Mouse (Mus musculus) midbrain, embryonic 13.5 days (tissue): Measurements from ENCODE around the gene Ubr4. TPM values are rescaled to one million over a fixed set of nuclear protein-coding genes. Genes with fewer than 3 reads are reported as not detected.
A peak's percentile ranks its signal among the peaks of the same experiment; 100 is the strongest.

ENCODE experiments used
- ATAC-seq: fragments of 200-750 bp; cut with Nextera tagmentation; 2 replicates; pipeline ENCODE4 v1.8.0; 2017; ENCODE audit warnings: mild to moderate bottlenecking, moderate TSS enrichment, moderate library complexity
- H3K27ac ChIP-seq: fragments of 300-500 bp; sonication (generic); 2 replicates; pipeline ENCODE4 v1.5.1; 2015; ENCODE audit warnings: inconsistent platforms, mild to moderate bottlenecking, moderate library complexity
- H3K27me3 ChIP-seq: fragments of 300-500 bp; sonication (generic); 2 replicates; pipeline ENCODE4 v1.6.1; 2015; ENCODE audit warnings: mild to moderate bottlenecking, inconsistent platforms
- H3K36me3 ChIP-seq: fragments of 300-500 bp; sonication (generic); 2 replicates; pipeline ENCODE4 v1.6.1; 2015; ENCODE audit warnings: mild to moderate bottlenecking, inconsistent platforms
- H3K4me1 ChIP-seq: fragments of 300-500 bp; sonication (generic); replicated peaks from 2 replicates; pipeline ENCODE4 v1.6.1; 2015; ENCODE audit warnings: inconsistent platforms
- H3K4me2 ChIP-seq: fragments of 300-500 bp; sonication (generic); replicated peaks from 2 replicates; pipeline ENCODE4 v1.6.1; 2015; ENCODE audit warnings: moderate library complexity, mild to moderate bottlenecking, inconsistent platforms
- H3K4me3 ChIP-seq: fragments of 300-500 bp; sonication (generic); replicated peaks from 2 replicates; pipeline ENCODE4 v1.5.1; 2015; ENCODE audit warnings: mild to moderate bottlenecking, inconsistent platforms
- H3K9ac ChIP-seq: fragments of 300-500 bp; sonication (generic); replicated peaks from 2 replicates; pipeline ENCODE4 v1.6.1; 2015; ENCODE audit warnings: mild to moderate bottlenecking, inconsistent platforms
- H3K9me3 ChIP-seq: fragments of 300-500 bp; sonication (generic); 2 replicates; pipeline ENCODE4 v1.6.1; 2016; ENCODE audit warnings: mild to moderate bottlenecking, inconsistent platforms
- WGBS: fragments of 180-500 bp; shearing (Covaris S2); methylation state at CpG from one replicate; pipeline ENCODE4 v1.1.7; 2015; 5-methylcytosine and 5-hydroxymethylcytosine counted together
- polyA plus RNA-seq: library from polyadenylated mRNA; unstranded; fragments of >200 nt; fragmentation: Nextera tagmentation; extraction: Ambion mirVana; gene quantifications from 2 replicates; pipeline ENCODE4 v1.2.1, GENCODE M21; 2015

Ubr4 gene
- polyA plus RNA-seq, 1 experiment from 2014 or later: 85.2 TPM

- Histone ChIP-seq H3K27me3 (no peaks in the 10 kb centered on the region), H3K9ac (no peak overlapping the region), H3K4me1 (no peaks in the 10 kb centered on the region), H3K4me3 (no peak overlapping the region), H3K4me2 (no peak overlapping the region), H3K36me3 (peaks cover 98% of the 10 kb centered on the region), H3K27ac (no peak overlapping the region), H3K9me3 (no peaks in the 10 kb centered on the region)
- ATAC-seq: no peak
- 86% methylated on average over 15 of the region's 15 CpGs for WGBS
These were observed 90.3 kb downstream of the Ubr4 start for GRCm38 (mm10) chr4:139442391-139443355.

- H3K9me3 ChIP-seq: no peaks in the 10 kb centered on the region
- no peaks in the 10 kb centered on the region for H3K4me1 ChIP-seq
- H3K9ac ChIP-seq: no peak overlapping the region
- H3K27ac ChIP-seq: no peak overlapping the region
- 94% methylated on average over 10 of the region's 10 CpGs for WGBS
- no peak overlapping the region for H3K4me3 ChIP-seq
- no peaks in the 10 kb centered on the region for H3K27me3 ChIP-seq
- H3K4me2 ChIP-seq: no peak overlapping the region
- no peak for ATAC-seq
- peaks cover 98% of the 10 kb centered on the region for H3K36me3 ChIP-seq
These were observed 91.9 kb downstream of the Ubr4 start for GRCm38 (mm10) chr4:139444315-139444714.

GRCm38 (mm10) chr4:139446176-139446575 lies 93.8 kb downstream of the Ubr4 start:
- WGBS: 78% methylated on average over 2 of the region's 2 CpGs
- Histone ChIP-seq H3K4me3 (no peak overlapping the region), H3K36me3 (peaks cover 98% of the 10 kb centered on the region), H3K27ac (no peak overlapping the region), H3K9me3 (no peaks in the 10 kb centered on the region), H3K4me1 (no peaks in the 10 kb centered on the region), H3K9ac (no peak overlapping the region), H3K27me3 (no peaks in the 10 kb centered on the region), H3K4me2 (no peak overlapping the region)
- no peak for ATAC-seq

DNA sequence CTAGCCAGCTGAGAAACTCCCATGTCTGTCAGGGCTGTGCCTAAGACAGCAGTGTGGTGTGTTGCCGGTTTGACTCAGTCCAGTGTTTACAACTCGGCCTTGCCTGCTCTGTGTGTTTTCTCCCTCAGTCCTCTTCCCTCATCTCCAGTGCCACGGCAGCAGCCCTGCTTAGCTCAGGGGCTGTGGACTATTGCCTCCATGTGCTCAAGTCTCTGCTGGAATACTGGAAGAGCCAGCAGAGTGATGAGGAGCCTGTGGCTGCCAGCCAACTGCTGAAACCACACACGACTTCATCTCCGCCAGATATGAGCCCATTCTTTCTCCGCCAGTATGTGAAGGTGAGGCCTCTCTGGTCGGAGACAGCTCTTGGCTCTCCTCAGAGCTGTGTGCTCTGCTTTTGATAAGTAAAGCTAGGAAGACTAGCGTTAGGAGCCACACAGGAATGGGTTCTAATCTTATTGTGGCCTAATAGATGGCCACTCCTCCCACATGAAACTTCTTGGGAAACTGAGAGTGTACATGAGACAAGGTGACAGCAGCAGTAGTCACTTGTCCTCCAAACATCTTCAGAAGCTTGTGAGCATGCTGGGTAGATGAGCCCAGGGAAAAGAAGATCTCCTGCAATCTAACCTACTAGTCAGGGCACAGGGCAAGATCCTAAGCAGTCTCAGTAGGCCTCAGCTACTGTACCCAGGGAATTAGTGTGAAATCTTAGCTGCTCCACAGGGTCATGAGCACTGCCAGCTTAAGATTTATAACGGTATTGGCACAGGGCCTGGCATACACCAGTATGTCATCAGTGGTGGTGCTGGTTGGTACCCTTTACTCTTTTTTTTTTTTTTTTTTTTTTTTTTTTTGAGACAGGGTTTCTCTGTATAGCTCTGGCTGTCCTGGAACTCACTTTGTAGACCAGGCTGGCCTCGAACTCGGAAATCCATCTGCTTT lies 94.6 kb downstream of the Ubr4 start:
- H3K27ac ChIP-seq: no peak overlapping the region
- peaks cover 98% of the 10 kb centered on the region for H3K36me3 ChIP-seq
- WGBS: 95% methylated on average over 11 of the region's 11 CpGs
- ATAC-seq: no peak
- H3K4me1 ChIP-seq: no peaks in the 10 kb centered on the region
- H3K9me3 ChIP-seq: no peaks in the 10 kb centered on the region
- H3K9ac ChIP-seq: no peak overlapping the region
- no peak overlapping the region for H3K4me2 ChIP-seq
- no peak overlapping the region for H3K4me3 ChIP-seq
- no peaks in the 10 kb centered on the region for H3K27me3 ChIP-seq

GRCm38 (mm10) chr4:139452944-139453700 lies 100.7 kb downstream of the Ubr4 start:
- 92% methylated on average over 8 of the region's 8 CpGs for WGBS
- H3K9me3 ChIP-seq: no peaks in the 10 kb centered on the region
- no peak for ATAC-seq

DNA sequence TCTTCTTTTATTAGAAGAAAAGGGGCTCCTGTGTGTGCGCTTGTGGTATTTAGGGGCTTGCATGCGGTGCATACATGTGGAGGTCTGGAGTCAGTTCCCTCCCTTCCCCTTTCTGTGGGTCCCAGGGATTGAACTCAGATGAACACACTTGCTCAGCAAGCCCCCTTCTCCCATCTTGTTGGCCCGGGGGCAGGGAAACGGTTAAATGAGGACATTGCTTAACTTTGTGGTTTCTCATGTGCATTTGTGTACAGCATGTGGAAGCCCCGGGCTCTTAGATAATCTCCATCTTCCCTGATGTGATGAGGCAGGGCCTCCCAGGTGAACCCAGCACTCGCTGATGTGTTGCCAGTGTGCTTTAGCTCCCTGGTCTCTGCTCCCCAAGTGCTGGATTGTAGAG lies 101.9 kb downstream of the Ubr4 start:
- H3K4me3 ChIP-seq: no peak overlapping the region
- H3K27me3 ChIP-seq: no peaks in the 10 kb centered on the region
- ATAC-seq: no peak
- no peak overlapping the region for H3K27ac ChIP-seq
- peaks cover 99% of the 10 kb centered on the region for H3K36me3 ChIP-seq
- 96% methylated on average over 6 of the region's 6 CpGs for WGBS
- H3K9me3 ChIP-seq: no peaks in the 10 kb centered on the region
- no peaks in the 10 kb centered on the region for H3K4me1 ChIP-seq
- H3K9ac ChIP-seq: no peak overlapping the region
- H3K4me2 ChIP-seq: no peak overlapping the region

More at GRCm38 (mm10) chr4:139452944-139453700, 100.7 kb downstream of the Ubr4 start:
- no peak overlapping the region for H3K9ac ChIP-seq
- no peak overlapping the region for H3K27ac ChIP-seq
- H3K36me3 ChIP-seq: peaks cover 99% of the 10 kb centered on the region
- no peak overlapping the region for H3K4me3 ChIP-seq
- no peaks in the 10 kb centered on the region for H3K27me3 ChIP-seq
- no peak overlapping the region for H3K4me2 ChIP-seq
- no peaks in the 10 kb centered on the region for H3K4me1 ChIP-seq

GRCm38 (mm10) chr4:139459970-139460369 lies 107.6 kb downstream of the Ubr4 start:
- no peak overlapping the region for H3K4me2 ChIP-seq
- H3K27me3 ChIP-seq: no peaks in the 10 kb centered on the region
- ATAC-seq: no peak
- WGBS: 91% methylated on average over 15 of the region's 15 CpGs
- H3K9ac ChIP-seq: no peak overlapping the region
- no peaks in the 10 kb centered on the region for H3K9me3 ChIP-seq
- H3K4me3 ChIP-seq: no peak overlapping the region
- H3K27ac ChIP-seq: no peak overlapping the region
- H3K36me3 ChIP-seq: peaks cover 100% of the 10 kb centered on the region
- no peaks in the 10 kb centered on the region for H3K4me1 ChIP-seq

DNA sequence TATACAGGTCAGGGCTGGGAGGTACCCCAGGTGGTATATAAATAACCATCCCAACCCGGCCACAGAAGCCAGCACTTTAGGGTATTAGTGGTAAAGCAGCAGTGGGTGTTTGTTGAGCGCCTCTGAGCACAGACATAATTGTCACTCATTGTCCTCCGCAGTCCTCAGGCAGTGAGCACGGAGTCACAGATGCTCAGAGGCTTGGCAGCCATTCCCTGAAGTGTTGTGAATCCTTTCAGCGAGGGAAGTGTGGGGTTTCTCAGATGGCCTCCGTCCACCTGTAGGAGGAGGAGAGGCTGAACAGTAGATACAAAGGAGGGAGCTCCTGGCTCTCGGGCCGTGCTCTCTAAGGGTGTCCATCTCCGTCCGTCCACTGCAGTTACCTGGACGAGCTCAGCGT lies 111.8 kb downstream of the Ubr4 start:
- Histone ChIP-seq H3K36me3 (peaks cover 100% of the 10 kb centered on the region), H3K4me3 (no peak overlapping the region), H3K27me3 (no peaks in the 10 kb centered on the region), H3K27ac (no peak overlapping the region), H3K4me1 (no peaks in the 10 kb centered on the region), H3K9me3 (no peaks in the 10 kb centered on the region), H3K4me2 (no peak overlapping the region), H3K9ac (no peak overlapping the region)
- ATAC-seq: no peak
- WGBS: 92% methylated on average over 12 of the region's 12 CpGs

GRCm38 (mm10) chr4:139466541-139466940 lies 114.1 kb downstream of the Ubr4 start:
- H3K9me3 ChIP-seq: no peaks in the 10 kb centered on the region
- no peak overlapping the region for H3K4me3 ChIP-seq
- no peaks in the 10 kb centered on the region for H3K4me1 ChIP-seq
- H3K27ac ChIP-seq: no peak overlapping the region
- H3K36me3 ChIP-seq: peaks cover 99% of the 10 kb centered on the region
- H3K4me2 ChIP-seq: no peak overlapping the region
- WGBS: 97% methylated on average over 6 of the region's 6 CpGs
- no peaks in the 10 kb centered on the region for H3K27me3 ChIP-seq
- no peak for ATAC-seq
- H3K9ac ChIP-seq: no peak overlapping the region

DNA sequence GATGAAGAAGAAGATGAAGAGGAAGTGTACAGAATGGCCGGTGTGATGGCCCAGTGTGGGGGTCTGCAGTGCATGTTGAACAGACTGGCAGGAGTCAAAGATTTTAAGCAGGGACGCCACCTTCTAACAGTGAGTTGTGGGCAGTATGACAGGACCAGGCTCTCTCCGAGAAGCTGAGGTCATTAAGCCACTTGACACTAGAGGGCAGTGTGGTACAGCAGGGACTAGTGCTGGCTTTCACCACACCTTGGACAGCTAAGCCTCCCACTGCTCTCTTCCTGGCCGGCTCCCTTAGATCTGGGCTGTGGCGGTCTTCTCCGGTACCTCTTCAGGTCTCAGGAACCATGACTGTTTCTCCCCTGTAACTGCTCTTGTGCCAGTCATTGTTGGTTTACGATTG lies 117.8 kb downstream of the Ubr4 start:
- peak; percentile 75 for ATAC-seq
- no peak overlapping the region for H3K9ac ChIP-seq

More for the DNA sequence above, 117.8 kb downstream of the Ubr4 start:
- H3K4me1 ChIP-seq: no peaks in the 10 kb centered on the region
- 41% methylated on average over 7 of the region's 7 CpGs for WGBS
- peaks cover 99% of the 10 kb centered on the region for H3K36me3 ChIP-seq
- no peaks in the 10 kb centered on the region for H3K9me3 ChIP-seq
- H3K27me3 ChIP-seq: no peaks in the 10 kb centered on the region
- no peak overlapping the region for H3K27ac ChIP-seq
- no peak overlapping the region for H3K4me2 ChIP-seq
- no peak overlapping the region for H3K4me3 ChIP-seq
